Mouse (Mus musculus) C2C12 (cell line): Measurements from ENCODE around the gene Surf2. TPM values are rescaled to one million over a fixed set of nuclear protein-coding genes. Genes with fewer than 3 reads are reported as not detected.

Source experiments
- H3K27me3 ChIP-seq: one replicate; pipeline ENCODE4 v1.6.1; 2011; ENCODE audit not compliant: control insufficient read depth, insufficient read depth, insufficient read length
- H3K36me3 ChIP-seq: one replicate; pipeline ENCODE4 v1.6.1; 2011; ENCODE audit not compliant: control insufficient read depth, insufficient read depth
- H3K4me3 ChIP-seq: one replicate; pipeline ENCODE4 v1.5.1; 2011; ENCODE audit warnings: mild to moderate bottlenecking, control low read depth; ENCODE audit not compliant: poor library complexity, insufficient read depth, severe bottlenecking
- H3K79me2 ChIP-seq: one replicate; pipeline ENCODE4 v1.6.1; 2011; ENCODE audit not compliant: control insufficient read depth, insufficient read depth
- H3K79me3 ChIP-seq: one replicate; pipeline ENCODE4 v1.6.1; 2011; ENCODE audit warnings: low read depth, control low read depth
- H3ac ChIP-seq: one replicate; pipeline ENCODE3; 2011; ENCODE audit warnings: low read depth; ENCODE audit not compliant: control insufficient read depth, insufficient read length
- CEBPB ChIP-seq: IDR thresholded peaks from one replicate; pipeline ENCODE4 v1.6.1; 2011; ENCODE audit warnings: low read depth, mild to moderate bottlenecking, control low read depth, moderate library complexity
- MYOG ChIP-seq: IDR thresholded peaks from one replicate; pipeline ENCODE4 v1.6.1; 2011; ENCODE audit not compliant: control insufficient read depth, insufficient read length; ENCODE audit errors: extremely low read depth
- polyA plus RNA-seq: library from polyadenylated mRNA; unstranded; fragments of >200 nt; fragmentation: generic; extraction: Trizol; gene quantifications from one replicate; pipeline ENCODE4 v1.2.1, GENCODE M21; 2012; ENCODE audit warnings: missing spikeins

The Surf2 gene
- polyA plus RNA-seq, 1 experiment = 42.6 TPM

DNA sequence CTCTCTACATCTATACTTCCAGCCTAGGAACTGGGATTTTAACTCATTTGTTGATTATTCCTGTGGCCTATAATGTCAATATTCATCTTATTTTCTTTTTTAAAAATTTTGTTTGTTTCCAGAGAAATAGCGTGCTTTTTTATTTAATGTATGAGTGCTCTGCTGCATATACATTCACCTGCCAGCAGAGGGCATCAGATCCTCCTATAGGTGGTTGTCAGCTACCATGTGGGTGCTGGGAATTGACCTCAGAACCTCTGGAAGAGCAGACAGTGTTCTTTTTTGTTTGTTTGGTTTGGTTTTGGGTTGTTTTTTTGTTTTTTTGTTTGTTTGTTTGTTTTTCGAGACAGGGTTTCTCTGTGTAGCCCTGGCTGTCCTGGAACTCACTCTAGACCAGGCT is 51.1 kb downstream of the Surf2 start:
- TF ChIP-seq MYOG = no peak
- TF ChIP-seq CEBPB = no peak
- Histone ChIP-seq H3ac (no peak overlapping the region), H3K4me3 (no peak overlapping the region), H3K79me3 (peaks cover 14% of the 10 kb centered on the region), H3K79me2 (peaks cover 19% of the 10 kb centered on the region), H3K36me3 (peaks cover 8% of the 10 kb centered on the region), H3K27me3 (peaks cover 4% of the 10 kb centered on the region)

Other genes with a start within 250 kb of the Surf2 start
- gene Lcn4, start 245.1 kb upstream of the Surf2 start, polyA plus RNA-seq = not detected
- gene Abo, start 51.4 kb upstream of the Surf2 start, polyA plus RNA-seq = not detected
- gene Surf6, start 13.5 kb upstream of the Surf2 start, polyA plus RNA-seq = 20.1 TPM
- 71.0 TPM for gene Med22, start 5.7 kb upstream of the Surf2 start, polyA plus RNA-seq
- 3,080 TPM for gene Rpl7a, start 5.6 kb upstream of the Surf2 start, polyA plus RNA-seq
- 40.8 TPM for gene Surf1, start 163 bp downstream of the Surf2 start, polyA plus RNA-seq
- 165 TPM for gene Surf4, start 17.6 kb downstream of the Surf2 start, polyA plus RNA-seq
- not detected for gene Stkld1, start 17.7 kb downstream of the Surf2 start, polyA plus RNA-seq
- 30.0 TPM for gene Rexo4, start 48.0 kb downstream of the Surf2 start, polyA plus RNA-seq
- gene Adamts13, start 57.0 kb downstream of the Surf2 start, polyA plus RNA-seq = 0.09 TPM
- 18.4 TPM for gene Cacfd1, start 93.6 kb downstream of the Surf2 start, polyA plus RNA-seq
- gene Slc2a6, start 111.6 kb downstream of the Surf2 start, polyA plus RNA-seq = 0.55 TPM
- 3.8 TPM for gene Mymk, start 155.8 kb downstream of the Surf2 start, polyA plus RNA-seq
- 0.04 TPM for gene Adamtsl2, start 163.0 kb downstream of the Surf2 start, polyA plus RNA-seq
- not detected for gene Fam163b, start 226.1 kb downstream of the Surf2 start, polyA plus RNA-seq
- 0.06 TPM for gene Dbh, start 248.9 kb downstream of the Surf2 start, polyA plus RNA-seq